Mouse (Mus musculus) ES-E14 (cell line): ENCODE results near the gene 4921501E09Rik.
"Not testable (repeated sequence)": the region's sequence is repeated elsewhere in the genome, so short reads cannot be mapped to it uniquely, and the experiment has no call there.

Experiments
- CHD2 ChIP-seq: IDR thresholded peaks from 2 replicates; pipeline ENCODE4 v1.6.1; 2014; ENCODE audit warnings: mild to moderate bottlenecking, low read depth, low read length, inconsistent platforms
- HCFC1 ChIP-seq: IDR thresholded peaks from 2 replicates; pipeline ENCODE4 v1.6.1; 2012; ENCODE audit warnings: low read length, inconsistent platforms, borderline replicate concordance; ENCODE audit not compliant: insufficient read depth
- MAFK ChIP-seq: IDR thresholded peaks from 2 replicates; pipeline ENCODE4 v1.6.1; 2014; ENCODE audit warnings: mild to moderate bottlenecking, low read depth, low read length, inconsistent platforms; ENCODE audit not compliant: insufficient read depth
- ZC3H11A ChIP-seq: IDR thresholded peaks from 2 replicates; pipeline ENCODE4 v1.6.1; 2012; ENCODE audit warnings: low read depth, mild to moderate bottlenecking, inconsistent platforms, low read length, borderline replicate concordance
- ZNF384 ChIP-seq: IDR thresholded peaks from 2 replicates; pipeline ENCODE4 v1.6.1; 2012; ENCODE audit warnings: low read depth, low read length, inconsistent platforms

DNA sequence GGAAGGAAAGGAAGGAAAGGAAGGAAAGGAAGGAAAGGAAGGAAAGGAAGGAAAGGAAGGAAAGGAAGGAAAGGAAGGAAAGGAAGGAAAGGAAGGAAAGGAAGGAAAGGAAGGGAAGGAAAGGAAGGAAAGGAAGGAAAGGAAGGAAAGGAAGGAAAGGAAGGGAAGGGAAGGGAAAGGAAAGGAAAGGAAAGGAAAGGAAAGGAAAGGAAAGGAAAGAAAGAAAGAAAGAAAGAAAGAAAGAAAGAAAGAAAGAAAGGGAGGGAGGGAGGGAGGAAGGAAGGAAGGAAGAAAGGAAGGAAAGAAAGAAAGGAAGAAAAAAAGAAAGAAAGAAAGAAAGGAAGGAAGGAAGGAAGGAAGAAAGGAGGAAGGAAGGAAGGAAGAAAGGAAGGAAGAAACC is 47.4 kb downstream of the 4921501E09Rik start:
- not testable (repeated sequence) for TF ChIP-seq CHD2, HCFC1, ZC3H11A, ZNF384, MAFK
